Mouse (Mus musculus) CD4-positive, CD25-positive, alpha-beta regulatory T cell, adult 2 months (primary cell): ENCODE data around the gene Srpr.

Experiments used
- DNase-seq: peaks from one replicate; pipeline ENCODE4 v3.0.0-alpha.2; 2012; ENCODE audit warnings: low read depth, low spot score

Gene Srpr

GRCm38 (mm10) chr9:35199772-35200471 is at the start of gene Srpr, which contains the start of gene Tirap:
Gene Srpr (plus strand): TSS chr9:35200175.
Gene Tirap (minus strand): TSS chr9:35200291.
- DNase-seq = peak; percentile 86

GRCm38 (mm10) chr9:35152923-35153322 is 47.1 kb upstream of the Srpr start:
- no peak for DNase-seq

GRCm38 (mm10) chr9:35156002-35156710 is 43.8 kb upstream of the Srpr start:
- no peak for DNase-seq

GRCm38 (mm10) chr9:35156862-35157261 is 43.1 kb upstream of the Srpr start:
- DNase-seq = no peak

GRCm38 (mm10) chr9:35158477-35158876 is 41.5 kb upstream of the Srpr start:
- DNase-seq = no peak

GRCm38 (mm10) chr9:35160662-35161061 is 39.3 kb upstream of the Srpr start:
- DNase-seq = no peak

GRCm38 (mm10) chr9:35161721-35162120 is 38.3 kb upstream of the Srpr start:
- no peak for DNase-seq

GRCm38 (mm10) chr9:35163011-35163690 is 36.8 kb upstream of the Srpr start:
- no peak for DNase-seq

GRCm38 (mm10) chr9:35164142-35164874 is 35.7 kb upstream of the Srpr start:
- no peak for DNase-seq

GRCm38 (mm10) chr9:35166144-35166797 is 33.7 kb upstream of the Srpr start:
- peak; percentile 63 for DNase-seq

GRCm38 (mm10) chr9:35166798-35167635 is 33.0 kb upstream of the Srpr start:
- DNase-seq = no peak

GRCm38 (mm10) chr9:35170071-35170470 is 29.9 kb upstream of the Srpr start:
- no peak for DNase-seq

GRCm38 (mm10) chr9:35173331-35173730 is 26.6 kb upstream of the Srpr start:
- no peak for DNase-seq

GRCm38 (mm10) chr9:35175251-35176123 is 24.5 kb upstream of the Srpr start, which contains the start of gene Dcps:
Gene Dcps (minus strand): TSS chr9:35176061.
- peak; percentile 97 for DNase-seq

GRCm38 (mm10) chr9:35176124-35176659 is 23.8 kb upstream of the Srpr start:
- DNase-seq = no peak

GRCm38 (mm10) chr9:35182832-35183231 is 17.1 kb upstream of the Srpr start:
- no peak for DNase-seq

- DNase-seq = no peak
These were observed 16.6 kb upstream of the Srpr start for GRCm38 (mm10) chr9:35183359-35183758.

- no peak for DNase-seq
These were observed 13.5 kb upstream of the Srpr start for GRCm38 (mm10) chr9:35186430-35186829.

GRCm38 (mm10) chr9:35187351-35187903 is 12.5 kb upstream of the Srpr start:
- no peak for DNase-seq
